Mouse (Mus musculus) bone marrow macrophage, adult 2 months (primary cell): ENCODE measurements around the gene Tmem119. TPM values are rescaled to one million over a fixed set of nuclear protein-coding genes. Genes with fewer than 3 reads are reported as not detected.
"Not testable (repeated sequence)": the region's sequence is repeated elsewhere in the genome, so short reads cannot be mapped to it uniquely, and the experiment has no call there.

Experiments used
- H3K27ac ChIP-seq: 2 replicates; pipeline ENCODE4 v1.5.1; 2012; ENCODE audit warnings: low read depth, low read length; ENCODE audit not compliant: insufficient read depth
- H3K4me1 ChIP-seq: 2 replicates; pipeline ENCODE4 v1.6.1; 2012; ENCODE audit warnings: low read length; ENCODE audit not compliant: control insufficient read depth, insufficient read depth
- H3K4me3 ChIP-seq: 2 replicates; pipeline ENCODE4 v1.5.1; 2012; ENCODE audit warnings: mild to moderate bottlenecking, low read length, moderate library complexity; ENCODE audit not compliant: insufficient read depth
- CTCF ChIP-seq: IDR thresholded peaks from 2 replicates; pipeline ENCODE4 v1.5.1; 2012; ENCODE audit warnings: low read depth, mild to moderate bottlenecking, low read length, moderate library complexity
- POLR2A ChIP-seq: IDR thresholded peaks from 2 replicates; pipeline ENCODE4 v1.6.1; 2012; ENCODE audit warnings: mild to moderate bottlenecking, low read depth, low read length, borderline replicate concordance
- polyA plus RNA-seq: library from polyadenylated mRNA; stranded (reverse); fragments of >200 nt; gene quantifications from 2 replicates; pipeline ENCODE4 v1.2.4, GENCODE M21; 2012; ENCODE audit not compliant: missing spikeins, insufficient read depth, insufficient read length

Gene Tmem119
- polyA plus RNA-seq, 1 experiment, result 0.99 TPM

DNA sequence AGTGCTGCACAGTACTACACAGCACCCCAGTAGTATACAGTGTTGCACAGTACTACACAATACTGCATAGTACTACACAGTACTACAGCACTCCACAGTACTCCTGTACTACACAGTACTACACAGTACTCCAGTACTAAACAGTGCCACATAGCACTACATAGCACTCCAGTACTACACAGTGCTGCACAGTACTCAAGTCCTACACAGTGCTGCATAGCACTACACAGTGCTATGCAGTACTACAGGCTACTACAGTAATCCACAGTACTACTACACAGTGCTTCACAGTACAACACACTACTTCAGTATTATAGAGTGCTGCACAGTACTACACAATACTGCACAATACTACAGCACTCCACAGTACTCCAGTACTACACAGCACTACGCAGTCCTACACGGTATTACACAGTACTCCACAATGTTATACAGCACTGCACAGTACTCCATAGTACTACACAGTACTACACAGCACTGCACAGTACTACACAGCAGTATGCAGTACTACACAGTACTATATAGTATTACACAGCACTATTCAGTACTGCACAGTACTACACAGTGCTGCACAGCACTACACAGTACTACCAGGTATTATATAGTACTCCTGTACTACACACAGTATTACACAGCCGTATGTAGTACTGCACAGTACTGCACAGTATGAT lies 20.1 kb downstream of the Tmem119 start:
- H3K4me1 ChIP-seq, result peaks cover 30% of the 10 kb centered on the region
- H3K4me3 ChIP-seq, result no peak overlapping the region
- H3K27ac ChIP-seq, result no peak overlapping the region
- TF ChIP-seq CTCF, result no peak
- TF ChIP-seq POLR2A, result no peak

DNA sequence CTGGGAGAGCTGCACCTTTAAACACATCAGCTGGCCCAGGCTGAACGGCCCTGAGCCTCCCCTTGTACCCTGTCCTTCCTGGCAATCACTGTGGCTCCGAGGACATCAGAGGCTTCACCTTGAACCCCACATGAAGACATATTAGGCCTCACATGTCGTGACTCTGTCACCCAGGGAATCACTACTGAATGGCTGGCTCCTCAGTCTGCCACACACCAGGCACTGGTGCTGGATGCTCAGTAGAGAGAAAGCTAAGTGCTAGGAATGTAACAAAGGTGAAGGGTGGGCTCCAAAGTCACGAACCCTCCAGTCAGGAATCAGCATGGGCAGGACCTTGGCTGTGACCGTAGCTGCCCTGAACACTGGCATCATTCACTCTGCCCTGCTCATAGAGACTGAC lies 20.7 kb downstream of the Tmem119 start:
- Histone ChIP-seq H3K4me3 (no peak overlapping the region), H3K27ac (no peak overlapping the region), H3K4me1 (peaks cover 33% of the 10 kb centered on the region)
- no peak for TF ChIP-seq CTCF
- no peak for TF ChIP-seq POLR2A

DNA sequence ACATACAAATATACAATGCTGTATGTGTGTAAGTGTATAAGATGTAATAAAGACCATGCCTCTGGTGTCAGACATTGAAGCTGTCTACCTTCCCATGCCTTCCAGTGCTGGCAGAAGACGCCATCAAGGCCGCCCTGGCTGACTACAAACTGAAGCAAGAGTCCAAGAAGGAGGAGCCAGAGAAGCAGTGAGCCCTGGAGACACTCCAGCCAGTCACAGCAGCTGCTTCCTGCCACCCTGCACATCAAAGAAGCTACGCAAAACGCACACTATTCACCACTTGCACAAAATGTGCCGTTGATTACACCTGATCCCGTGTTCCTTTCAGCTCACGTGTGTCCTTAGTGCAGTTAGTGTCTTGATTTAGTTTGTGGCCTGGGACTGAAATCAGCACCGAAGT lies 22.6 kb downstream of the Tmem119 start:
- peaks cover 29% of the 10 kb centered on the region for H3K4me1 ChIP-seq

DNA sequence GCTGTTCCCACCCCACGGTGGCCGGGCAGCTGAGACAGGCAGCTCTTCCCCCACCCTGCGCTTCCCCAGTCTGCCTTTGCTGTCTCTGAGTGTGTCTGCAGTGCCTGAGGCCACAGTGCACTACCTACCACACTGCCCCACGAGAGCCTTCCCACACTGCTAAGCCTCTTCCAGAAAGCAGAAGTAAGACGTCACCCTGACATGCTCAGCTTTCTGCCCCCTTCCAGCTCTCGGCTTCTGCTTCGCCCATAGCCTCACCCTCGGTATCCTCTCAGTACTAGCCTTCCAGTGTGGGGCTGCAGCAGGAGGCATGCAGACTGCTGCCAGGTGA lies 23.5 kb downstream of the Tmem119 start:
- Histone ChIP-seq H3K27ac (peak overlapping the region; percentile 94), H3K4me1 (peaks cover 29% of the 10 kb centered on the region), H3K4me3 (no peak overlapping the region)
- TF ChIP-seq CTCF (no peak), POLR2A (no peak)

More for the DNA sequence above, 22.6 kb downstream of the Tmem119 start:
- not testable (repeated sequence) for H3K27ac ChIP-seq, H3K4me3 ChIP-seq

DNA sequence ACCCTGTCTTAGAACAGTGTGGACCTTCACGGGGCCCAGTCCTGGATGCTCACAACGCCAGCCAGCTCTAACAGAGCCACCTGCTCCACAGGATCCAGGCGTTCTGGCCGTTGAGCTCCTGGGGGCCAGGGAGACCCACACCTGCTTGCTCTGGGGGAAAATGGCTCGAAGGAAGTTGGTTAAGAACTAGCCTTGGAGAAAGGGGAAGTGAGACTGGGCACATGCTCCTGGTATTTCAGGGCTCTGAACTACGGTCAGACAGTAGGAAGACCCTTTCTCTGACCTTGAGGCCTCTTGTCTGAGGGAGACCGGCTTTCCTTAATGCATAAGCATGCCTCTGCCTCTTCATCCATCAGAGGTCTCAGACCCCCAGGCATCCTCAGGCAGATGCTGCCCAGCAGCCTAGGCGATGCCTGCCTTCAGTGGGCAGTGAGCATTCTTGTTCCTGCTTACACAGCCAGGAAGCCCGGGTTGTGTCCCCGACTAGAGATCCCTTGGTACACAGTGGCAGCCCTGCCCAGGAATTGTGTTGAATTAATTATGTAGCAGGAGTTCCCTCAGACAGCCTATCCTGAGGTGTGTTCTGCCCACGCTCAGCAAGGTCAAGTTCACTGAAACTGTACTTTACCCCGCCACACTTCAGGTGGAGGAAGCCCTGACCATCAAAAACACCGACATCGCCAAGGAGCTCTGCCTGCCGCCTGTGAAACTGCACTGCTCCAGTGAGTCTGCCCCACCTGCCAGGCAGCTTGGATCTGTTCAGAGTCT lies 24.0 kb downstream of the Tmem119 start:
- peaks cover 29% of the 10 kb centered on the region for H3K4me1 ChIP-seq
- no peak for TF ChIP-seq POLR2A
- no peak for TF ChIP-seq CTCF
- H3K4me3 ChIP-seq, result no peak overlapping the region
- peak overlapping the region; percentile 94 for H3K27ac ChIP-seq

DNA sequence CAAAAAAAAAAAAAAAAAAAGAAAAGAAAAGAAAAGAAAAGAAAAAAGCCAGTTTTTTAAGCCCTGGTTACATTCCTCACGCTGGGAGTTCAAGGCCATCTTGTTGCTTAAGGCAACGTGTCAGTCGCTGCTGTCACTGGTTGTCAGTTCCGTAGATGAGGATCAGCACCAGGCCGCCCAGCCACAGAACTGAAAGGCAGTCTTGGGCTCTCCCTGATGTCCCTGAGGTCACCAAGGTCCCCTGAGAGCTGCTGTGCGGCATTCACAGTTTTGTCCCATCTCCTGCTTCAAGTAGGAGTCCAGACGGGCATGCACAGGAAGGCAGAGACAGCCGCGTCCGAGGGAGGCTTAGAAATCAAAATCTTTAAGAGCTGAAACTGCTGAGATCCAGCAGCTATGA lies 24.7 kb downstream of the Tmem119 start:
- no peak for TF ChIP-seq CTCF
- Histone ChIP-seq H3K4me1 (peaks cover 29% of the 10 kb centered on the region), H3K27ac (peak overlapping the region; percentile 94), H3K4me3 (no peak overlapping the region)

DNA sequence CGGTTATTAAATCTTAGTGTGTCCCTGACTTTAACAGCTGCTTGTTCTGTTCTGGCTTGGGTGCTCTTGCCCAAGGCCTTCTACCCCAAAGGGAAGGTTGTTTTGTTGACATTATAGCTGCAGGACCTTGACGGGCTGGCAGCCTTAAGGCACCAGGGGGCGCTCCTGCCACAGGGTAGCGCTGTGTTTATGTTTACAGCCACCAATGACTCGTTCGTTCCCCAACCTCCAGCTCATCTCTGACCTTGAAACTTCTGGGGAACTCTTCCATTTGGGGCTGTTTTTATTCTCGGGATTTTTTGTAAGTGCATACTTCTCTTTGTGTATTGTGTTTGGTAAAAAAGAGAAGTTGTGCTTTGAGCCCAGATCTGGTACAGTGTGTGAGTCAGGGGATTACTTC lies 26.7 kb downstream of the Tmem119 start:
- no peak for TF ChIP-seq POLR2A
- TF ChIP-seq CTCF, result peak; percentile 87
- H3K4me1 ChIP-seq, result peaks cover 33% of the 10 kb centered on the region
- peak overlapping the region; percentile 58 for H3K27ac ChIP-seq
- H3K4me3 ChIP-seq, result peak overlapping the region; percentile 91

DNA sequence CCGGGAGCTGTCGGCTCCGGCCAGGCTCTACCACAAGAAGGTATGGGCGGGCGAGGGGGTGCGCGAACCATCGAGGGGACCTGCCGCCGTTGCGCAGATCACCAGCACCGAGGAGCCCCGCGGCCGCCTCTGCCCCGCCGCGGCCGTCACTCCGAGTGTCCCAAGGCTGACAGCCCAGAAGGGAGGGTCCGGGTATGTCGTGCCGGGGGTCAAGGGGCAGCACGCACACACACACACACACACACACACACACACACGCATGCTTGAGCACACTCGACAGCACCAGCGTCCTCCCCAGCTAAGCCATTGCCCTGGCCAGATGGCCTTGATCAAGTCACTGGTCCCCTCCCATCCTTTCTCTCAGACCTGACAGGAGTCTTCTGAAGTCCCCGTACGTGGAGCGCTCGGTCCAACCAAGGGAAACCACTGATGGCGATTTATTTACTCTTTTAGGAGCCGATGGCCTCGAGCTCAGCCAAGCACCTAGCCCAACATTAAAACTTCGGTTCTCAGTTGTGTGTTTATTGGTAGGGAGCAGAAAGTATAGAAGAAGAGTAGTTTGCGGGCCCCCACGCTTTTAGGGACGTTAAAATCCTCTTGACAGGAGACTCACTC lies 27.3 kb downstream of the Tmem119 start:
- Histone ChIP-seq H3K4me1 (peaks cover 37% of the 10 kb centered on the region), H3K27ac (peak overlapping the region; percentile 29; the same call in 1 of the 2 replicates), H3K4me3 (peak overlapping the region; percentile 91)
- TF ChIP-seq CTCF (no peak), POLR2A (no peak)

DNA sequence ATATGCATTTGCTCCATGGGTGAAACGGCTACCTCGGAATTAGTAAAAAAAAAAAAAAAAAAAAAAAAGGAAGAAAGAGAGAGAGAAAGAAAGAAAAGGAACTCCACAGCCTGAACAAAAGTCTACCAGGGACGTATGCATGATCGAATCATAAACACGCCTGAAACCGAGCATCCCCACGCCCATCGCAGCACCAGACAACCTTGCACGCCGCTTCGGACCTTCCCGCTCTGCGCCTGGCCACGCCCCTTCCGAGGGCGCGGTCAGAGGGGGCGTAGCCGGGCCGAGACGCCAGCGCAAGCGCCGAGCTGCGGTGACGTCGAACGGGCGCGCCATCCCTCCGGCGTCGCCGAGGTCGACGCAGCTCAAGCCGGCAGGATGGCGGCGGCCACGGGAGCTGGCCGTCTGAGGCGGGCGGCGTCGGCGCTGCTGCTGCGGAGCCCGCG lies 27.8 kb downstream of the Tmem119 start, which contains the start of the genes Sart3 and Iscu:
Gene Sart3, minus strand, starts transcription at position 61 of the 446 bp plus-strand sequence.
Gene Iscu, plus strand, starts transcription at position 299 of the 446 bp plus-strand sequence.
- Histone ChIP-seq H3K27ac (peak within 1 kb of the TSS; percentile 94), H3K4me1 (peaks cover 35% of the 10 kb centered on the region), H3K4me3 (peak within 1 kb of the TSS; percentile 91)
- TF ChIP-seq CTCF (no peak), POLR2A (no peak)
